Mouse (Mus musculus) heart, postnatal 0 days (tissue): ENCODE results near the gene Olfr307.

Source experiments
- CTCF ChIP-seq: IDR thresholded peaks from 2 replicates; pipeline ENCODE4 v1.5.1; 2016; ENCODE audit warnings: antibody characterized with exemption, control low read depth, low read depth
- EP300 ChIP-seq: IDR thresholded peaks from 2 replicates; pipeline ENCODE4 v1.6.1; 2016; ENCODE audit warnings: antibody characterized with exemption, low read depth

DNA sequence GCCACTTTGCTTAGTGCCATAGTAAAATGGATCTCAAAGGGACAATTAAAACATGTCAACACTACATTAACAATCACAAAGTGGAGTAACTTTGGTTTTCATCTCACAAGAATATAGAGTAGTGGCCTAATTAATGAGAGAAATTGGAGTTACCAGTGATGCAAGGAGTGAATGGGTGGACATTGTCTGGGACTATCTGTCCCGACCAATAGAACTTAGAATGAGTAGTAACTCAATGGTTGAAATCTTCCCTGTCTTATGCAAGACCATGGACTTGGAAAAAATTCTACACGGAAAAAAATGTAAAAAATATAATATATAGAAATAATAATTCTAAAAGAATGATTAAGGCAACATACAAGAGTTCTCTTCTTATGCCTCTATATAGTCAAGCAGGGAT is 23.8 kb downstream of the Olfr307 start, which contains the start of gene Olfr309:
- TF ChIP-seq EP300 (no peak), CTCF (no peak)
